Mouse (Mus musculus): Measurements from ENCODE around the gene Ttyh3. TPM values are rescaled to one million over a fixed set of nuclear protein-coding genes. Genes with fewer than 3 reads are reported as not detected.

The Ttyh3 gene
- total and polyA plus RNA-seq, 3 experiments: 5.9 to 35.7 TPM; not detected in 1

DNA sequence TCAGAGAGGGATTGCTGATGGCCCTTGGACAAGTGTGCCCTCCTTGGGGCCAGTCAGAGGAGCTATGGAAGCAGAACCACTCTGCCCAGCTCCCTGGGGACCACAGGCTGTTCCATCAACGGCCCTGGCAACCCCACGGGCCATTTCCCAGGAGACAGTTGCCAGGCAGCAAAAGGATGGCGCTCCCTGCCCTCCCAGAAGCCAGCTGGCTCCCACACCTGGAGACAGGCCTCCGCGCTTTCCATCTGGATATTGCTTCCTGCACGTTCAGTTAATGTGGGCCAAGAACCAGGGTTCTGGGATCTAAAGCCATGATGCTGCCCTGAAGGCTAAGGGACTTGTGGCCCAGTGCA is 11.8 kb downstream of the Ttyh3 start:
- Histone ChIP-seq H3K36me3 (ENCODE audit: control insufficient read depth in 1 of 2, insufficient read depth in 2 of 2, low read length in 2 of 2) (peaks cover 0 to 3% of the 10 kb centered on the region in 2 experiments; a peak in 2 of 4 replicates), H3K4me1 (ENCODE audit: control insufficient read depth in 1 of 2, insufficient read depth in 2 of 2, low read length in 2 of 2) (peaks cover 2 to 7% of the 10 kb centered on the region in 2 experiments; a peak in 3 of 4 replicates)
- TF ChIP-seq MAFK (IDR thresholded peaks at IDR 0.05; ENCODE audit: borderline replicate concordance, low read depth, low read length): no peak
- no peak for TF ChIP-seq CTCF (IDR thresholded peaks at IDR 0.05 in 2 of 3, conservative IDR thresholded peaks at IDR 0.05 in 1 of 3; ENCODE audit: control insufficient read depth in 1 of 3, insufficient read depth in 1 of 3, low read depth in 2 of 3, low read length in 3 of 3, poor library complexity in 1 of 3, severe bottlenecking in 1 of 3)
- no peak for TF ChIP-seq MAZ (IDR thresholded peaks at IDR 0.05; ENCODE audit: low read depth, low read length)
- TF ChIP-seq POLR2AphosphoS5 (IDR thresholded peaks at IDR 0.05; ENCODE audit: borderline replicate concordance, low read depth, low read length): no peak
- no peak for TF ChIP-seq SIN3A (IDR thresholded peaks at IDR 0.05; ENCODE audit: low read length)
- no peak for TF ChIP-seq BHLHE40 (IDR thresholded peaks at IDR 0.05; ENCODE audit: borderline replicate concordance, low read depth, low read length)
- TF ChIP-seq GABPA (IDR thresholded peaks at IDR 0.05; ENCODE audit: low read depth, low read length): no peak

DNA sequence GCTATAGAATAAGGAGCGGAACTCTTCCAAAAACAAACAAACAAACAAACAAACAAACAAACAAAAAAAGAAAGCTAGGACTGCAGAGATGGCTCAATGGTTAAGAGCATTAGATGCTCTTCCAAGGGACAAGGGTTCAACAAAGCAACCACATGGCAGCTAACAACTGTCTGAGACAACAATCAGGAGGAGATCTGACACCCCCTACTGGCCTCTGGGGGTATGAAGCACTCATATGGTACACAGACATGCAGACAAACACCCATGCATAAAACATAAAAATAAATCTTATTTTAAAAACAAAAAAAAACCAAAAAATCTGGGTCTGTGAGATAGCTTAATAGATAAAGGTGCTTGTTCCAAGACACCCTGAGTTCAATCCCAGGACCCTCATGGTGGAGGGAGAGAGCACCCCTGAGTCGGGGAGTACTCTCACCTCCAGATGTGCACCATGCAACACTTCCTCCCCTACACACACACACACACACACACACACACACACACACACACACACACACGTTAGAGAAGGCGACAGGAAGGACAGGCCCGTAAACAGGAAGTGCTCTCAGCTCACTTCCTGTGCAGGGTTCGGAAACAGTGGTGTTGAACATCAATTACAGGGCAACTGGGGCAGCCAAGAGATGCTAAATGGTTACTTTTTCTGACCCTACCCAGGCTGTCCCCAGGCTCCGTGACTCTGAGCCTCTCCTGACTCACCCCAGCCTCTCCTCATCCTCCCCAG is 12.3 kb downstream of the Ttyh3 start:
- peak; percentile 30 for DNase-seq (ENCODE audit: low read depth, low spot score)
- H3K4me3 ChIP-seq (ENCODE audit: control insufficient read depth in 1 of 2, insufficient read depth in 1 of 2, low read depth in 2 of 2, low read length in 2 of 2): no peak overlapping the region
- no peak overlapping the region for H3K9ac ChIP-seq (ENCODE audit: control insufficient read depth, low read depth, low read length, poor library complexity, severe bottlenecking)
- no peak overlapping the region for H3K27ac ChIP-seq (ENCODE audit: control insufficient read depth, low read depth, low read length)
- H3K36me3 ChIP-seq (ENCODE audit: control insufficient read depth in 1 of 2, insufficient read depth in 2 of 2, low read length in 2 of 2): no peaks in the 10 kb centered on the region
- TF ChIP-seq MXI1 (IDR thresholded peaks at IDR 0.05; ENCODE audit: low read depth, low read length) (no peak), CTCF (IDR thresholded peaks at IDR 0.05 in 2 of 3, conservative IDR thresholded peaks at IDR 0.05 in 1 of 3; ENCODE audit: control insufficient read depth in 1 of 3, insufficient read depth in 1 of 3, low read depth in 2 of 3, low read length in 3 of 3, poor library complexity in 1 of 3, severe bottlenecking in 1 of 3) (peak; percentile 20 to 29 (median 24); a peak in 3 of 6 replicates), TBP (IDR thresholded peaks at IDR 0.05; ENCODE audit: low read depth, low read length) (no peak), GATA1 (IDR thresholded peaks at IDR 0.05; ENCODE audit: low read depth, low read length) (0 out of 2 replicates have a peak, but pooled peaks have one; percentile 3), POLR2A (IDR thresholded peaks at IDR 0.05; ENCODE audit: control insufficient read depth in 1 of 2, insufficient read depth in 1 of 2, low read depth in 1 of 2, low read length in 2 of 2, poor library complexity in 1 of 2) (no peak)
- H3K4me1 ChIP-seq (ENCODE audit: control insufficient read depth in 1 of 2, insufficient read depth in 2 of 2, low read length in 2 of 2): peaks cover 0 to 1% of the 10 kb centered on the region in 2 experiments; a peak in 1 of 4 replicates
- no peaks in the 10 kb centered on the region for H3K9me3 ChIP-seq (replicated peaks; ENCODE audit: insufficient read depth, low read length)
- no peaks in the 10 kb centered on the region for H3K27me3 ChIP-seq (ENCODE audit: control insufficient read depth in 1 of 2, insufficient read depth in 2 of 2, low read length in 2 of 2)
- no peaks in the 10 kb centered on the region for H3K79me2 ChIP-seq (ENCODE audit: control insufficient read depth, insufficient read depth, low read length, poor library complexity)

More for the DNA sequence above, 11.8 kb downstream of the Ttyh3 start:
- H3K4me3 ChIP-seq (ENCODE audit: control insufficient read depth in 1 of 2, insufficient read depth in 1 of 2, low read depth in 2 of 2, low read length in 2 of 2): no peak overlapping the region
- H3K27me3 ChIP-seq (ENCODE audit: control insufficient read depth in 1 of 2, insufficient read depth in 2 of 2, low read length in 2 of 2): no peaks in the 10 kb centered on the region
- H3K79me2 ChIP-seq (ENCODE audit: control insufficient read depth, insufficient read depth, low read length, poor library complexity): no peaks in the 10 kb centered on the region
- no peak for DNase-seq (ENCODE audit: low read depth, low spot score)
- no peak overlapping the region for H3K9ac ChIP-seq (ENCODE audit: control insufficient read depth, low read depth, low read length, poor library complexity, severe bottlenecking)
- H3K27ac ChIP-seq (ENCODE audit: control insufficient read depth, low read depth, low read length): no peak overlapping the region
- no peaks in the 10 kb centered on the region for H3K9me3 ChIP-seq (replicated peaks; ENCODE audit: insufficient read depth, low read length)
